Mouse (Mus musculus): ENCODE measurements around the gene Lsp1. TPM values are rescaled to one million over a fixed set of nuclear protein-coding genes. Genes with fewer than 3 reads are reported as not detected.
A peak's percentile ranks its signal among the peaks of the same experiment; 100 is the strongest.

Lsp1 gene
- polyA plus RNA-seq, 1 experiment from 2014 or later = 48.6 TPM

- no peak overlapping the region for H3K9ac ChIP-seq (ENCODE audit: low read length)
- no peaks in the 10 kb centered on the region for H3K36me3 ChIP-seq (ENCODE audit: control insufficient read depth, insufficient read depth, low read length)
- H3K4me1 ChIP-seq (ENCODE audit: control insufficient read depth in 2 of 2, insufficient read depth in 2 of 2, low read length in 2 of 2) = peaks cover 32 to 33% of the 10 kb centered on the region in 2 experiments
- no peaks in the 10 kb centered on the region for H3K9me3 ChIP-seq (ENCODE audit: control insufficient read depth, low read length)
- no peak for ATAC-seq (ENCODE audit: insufficient number of reproducible peaks, insufficient read depth, low FRiP score, low read depth)
- H3K27me3 ChIP-seq (ENCODE audit: control insufficient read depth, insufficient read depth, low read length) = no peaks in the 10 kb centered on the region
- no peak overlapping the region for H3K27ac ChIP-seq (replicated peaks in 1 of 2; ENCODE audit: control insufficient read depth in 1 of 2, insufficient read depth in 1 of 2, low read depth in 2 of 2, low read length in 2 of 2)
- no peak overlapping the region for H3K4me2 ChIP-seq (ENCODE audit: low read length)
- 84% methylated on average over 5 of the region's 5 CpGs for WGBS
- no peak overlapping the region for H3K4me3 ChIP-seq (ENCODE audit: control insufficient read depth in 1 of 2, insufficient read depth in 1 of 2, low read depth in 1 of 2, low read length in 2 of 2)
Measured at GRCm38 (mm10) chr7:142437324-142437723, 23.3 kb upstream of the Lsp1 start.

- no peaks in the 10 kb centered on the region for H3K36me3 ChIP-seq (ENCODE audit: control insufficient read depth, insufficient read depth, low read length)
- no peak overlapping the region for H3K4me3 ChIP-seq (ENCODE audit: control insufficient read depth in 1 of 2, insufficient read depth in 1 of 2, low read depth in 1 of 2, low read length in 2 of 2)
- peaks cover 21 to 25% of the 10 kb centered on the region in 2 experiments for H3K4me1 ChIP-seq (ENCODE audit: control insufficient read depth in 2 of 2, insufficient read depth in 2 of 2, low read length in 2 of 2)
- H3K9me3 ChIP-seq (ENCODE audit: control insufficient read depth, low read length) = no peaks in the 10 kb centered on the region
- peak overlapping the region; percentile 64; the same call in 1 of the 2 replicates for H3K9ac ChIP-seq (ENCODE audit: low read length)
- H3K27me3 ChIP-seq (ENCODE audit: control insufficient read depth, insufficient read depth, low read length) = no peaks in the 10 kb centered on the region
- H3K27ac ChIP-seq (replicated peaks in 1 of 2; ENCODE audit: control insufficient read depth in 1 of 2, insufficient read depth in 1 of 2, low read depth in 2 of 2, low read length in 2 of 2) = peak overlapping the region in 1 of 2 experiments; percentile 71; a peak in 1 of 4 replicates
- no peak for ATAC-seq (ENCODE audit: insufficient number of reproducible peaks, insufficient read depth, low FRiP score, low read depth)
- 86% methylated on average over 14 of the region's 14 CpGs for WGBS
- H3K4me2 ChIP-seq (ENCODE audit: low read length) = no peak overlapping the region
Measured at GRCm38 (mm10) chr7:142439966-142440365, 20.6 kb upstream of the Lsp1 start.

- Histone ChIP-seq H3K4me1 (ENCODE audit: control insufficient read depth in 2 of 2, insufficient read depth in 2 of 2, low read length in 2 of 2) (peaks cover 21 to 22% of the 10 kb centered on the region in 2 experiments), H3K27me3 (ENCODE audit: control insufficient read depth, insufficient read depth, low read length) (no peaks in the 10 kb centered on the region), H3K9ac (ENCODE audit: low read length) (peak overlapping the region; percentile 64), H3K4me3 (ENCODE audit: control insufficient read depth in 1 of 2, insufficient read depth in 1 of 2, low read depth in 1 of 2, low read length in 2 of 2) (no peak overlapping the region), H3K27ac (replicated peaks in 1 of 2; ENCODE audit: control insufficient read depth in 1 of 2, insufficient read depth in 1 of 2, low read depth in 2 of 2, low read length in 2 of 2) (peak overlapping the region; percentile 64 to 71), H3K36me3 (ENCODE audit: control insufficient read depth, insufficient read depth, low read length) (no peaks in the 10 kb centered on the region), H3K4me2 (ENCODE audit: low read length) (no peak overlapping the region), H3K9me3 (ENCODE audit: control insufficient read depth, low read length) (no peaks in the 10 kb centered on the region)
- WGBS = 35% methylated on average over 5 of the region's 5 CpGs
- peak; percentile 75 for ATAC-seq (ENCODE audit: insufficient number of reproducible peaks, insufficient read depth, low FRiP score, low read depth)
Measured at GRCm38 (mm10) chr7:142440657-142441114, 19.9 kb upstream of the Lsp1 start.

- Histone ChIP-seq H3K9me3 (ENCODE audit: control insufficient read depth, low read length) (no peaks in the 10 kb centered on the region), H3K4me1 (ENCODE audit: control insufficient read depth in 2 of 2, insufficient read depth in 2 of 2, low read length in 2 of 2) (peaks cover 21 to 22% of the 10 kb centered on the region in 2 experiments), H3K9ac (ENCODE audit: low read length) (peak within 1 kb of the TSS; percentile 64), H3K27ac (replicated peaks in 1 of 2; ENCODE audit: control insufficient read depth in 1 of 2, insufficient read depth in 1 of 2, low read depth in 2 of 2, low read length in 2 of 2) (peak within 1 kb of the TSS; percentile 64 to 71), H3K27me3 (ENCODE audit: control insufficient read depth, insufficient read depth, low read length) (no peaks in the 10 kb centered on the region), H3K4me3 (ENCODE audit: control insufficient read depth in 1 of 2, insufficient read depth in 1 of 2, low read depth in 1 of 2, low read length in 2 of 2) (no peak within 1 kb of the TSS), H3K4me2 (ENCODE audit: low read length) (no peak within 1 kb of the TSS), H3K36me3 (ENCODE audit: control insufficient read depth, insufficient read depth, low read length) (no peaks in the 10 kb centered on the region)
- no peak for ATAC-seq (ENCODE audit: insufficient number of reproducible peaks, insufficient read depth, low FRiP score, low read depth)
- 74% methylated on average over 9 of the region's 9 CpGs for WGBS
Measured at GRCm38 (mm10) chr7:142441585-142441984, 19.0 kb upstream of the Lsp1 start, which contains the start of gene Tnni2. Tnni2 (plus strand) TSS chr7:142441808.

- Histone ChIP-seq H3K4me1 (ENCODE audit: control insufficient read depth in 2 of 2, insufficient read depth in 2 of 2, low read length in 2 of 2) (peaks cover 21 to 22% of the 10 kb centered on the region in 2 experiments), H3K9me3 (ENCODE audit: control insufficient read depth, low read length) (no peaks in the 10 kb centered on the region), H3K27ac (replicated peaks in 1 of 2; ENCODE audit: control insufficient read depth in 1 of 2, insufficient read depth in 1 of 2, low read depth in 2 of 2, low read length in 2 of 2) (peak overlapping the region in 1 of 2 experiments; percentile 71; a peak in 2 of 4 replicates), H3K27me3 (ENCODE audit: control insufficient read depth, insufficient read depth, low read length) (no peaks in the 10 kb centered on the region), H3K4me3 (ENCODE audit: control insufficient read depth in 1 of 2, insufficient read depth in 1 of 2, low read depth in 1 of 2, low read length in 2 of 2) (no peak overlapping the region), H3K9ac (ENCODE audit: low read length) (peak overlapping the region; percentile 9; the same call in 1 of the 2 replicates), H3K36me3 (ENCODE audit: control insufficient read depth, insufficient read depth, low read length) (no peaks in the 10 kb centered on the region), H3K4me2 (ENCODE audit: low read length) (no peak overlapping the region)
- no peak for ATAC-seq (ENCODE audit: insufficient number of reproducible peaks, insufficient read depth, low FRiP score, low read depth)
- WGBS = 58% methylated on average over 9 of the region's 9 CpGs
Measured at GRCm38 (mm10) chr7:142442081-142442907, 18.3 kb upstream of the Lsp1 start.

- no peak for ATAC-seq (ENCODE audit: insufficient number of reproducible peaks, insufficient read depth, low FRiP score, low read depth)
- H3K4me3 ChIP-seq (ENCODE audit: control insufficient read depth in 1 of 2, insufficient read depth in 1 of 2, low read depth in 1 of 2, low read length in 2 of 2) = no peak overlapping the region
- no peak overlapping the region for H3K4me2 ChIP-seq (ENCODE audit: low read length)
- H3K9me3 ChIP-seq (ENCODE audit: control insufficient read depth, low read length) = no peaks in the 10 kb centered on the region
- no peak overlapping the region for H3K27ac ChIP-seq (replicated peaks in 1 of 2; ENCODE audit: control insufficient read depth in 1 of 2, insufficient read depth in 1 of 2, low read depth in 2 of 2, low read length in 2 of 2)
- 93% methylated on average over 7 of the region's 7 CpGs for WGBS
- H3K9ac ChIP-seq (ENCODE audit: low read length) = peak overlapping the region; percentile 9; the same call in 1 of the 2 replicates
- H3K27me3 ChIP-seq (ENCODE audit: control insufficient read depth, insufficient read depth, low read length) = no peaks in the 10 kb centered on the region
- H3K4me1 ChIP-seq (ENCODE audit: control insufficient read depth in 2 of 2, insufficient read depth in 2 of 2, low read length in 2 of 2) = peaks cover 21 to 22% of the 10 kb centered on the region in 2 experiments
- no peaks in the 10 kb centered on the region for H3K36me3 ChIP-seq (ENCODE audit: control insufficient read depth, insufficient read depth, low read length)
Measured at GRCm38 (mm10) chr7:142442908-142443420, 17.6 kb upstream of the Lsp1 start.

GRCm38 (mm10) chr7:142443474-142443873, 17.1 kb upstream of the Lsp1 start:
- Histone ChIP-seq H3K27me3 (ENCODE audit: control insufficient read depth, insufficient read depth, low read length) (no peaks in the 10 kb centered on the region), H3K9me3 (ENCODE audit: control insufficient read depth, low read length) (no peaks in the 10 kb centered on the region), H3K9ac (ENCODE audit: low read length) (no peak overlapping the region), H3K4me2 (ENCODE audit: low read length) (no peak overlapping the region), H3K36me3 (ENCODE audit: control insufficient read depth, insufficient read depth, low read length) (no peaks in the 10 kb centered on the region), H3K4me1 (ENCODE audit: control insufficient read depth in 2 of 2, insufficient read depth in 2 of 2, low read length in 2 of 2) (peaks cover 21 to 22% of the 10 kb centered on the region in 2 experiments), H3K27ac (replicated peaks in 1 of 2; ENCODE audit: control insufficient read depth in 1 of 2, insufficient read depth in 1 of 2, low read depth in 2 of 2, low read length in 2 of 2) (no peak overlapping the region), H3K4me3 (ENCODE audit: control insufficient read depth in 1 of 2, insufficient read depth in 1 of 2, low read depth in 1 of 2, low read length in 2 of 2) (no peak overlapping the region)
- ATAC-seq (ENCODE audit: insufficient number of reproducible peaks, insufficient read depth, low FRiP score, low read depth) = no peak
- WGBS = 85% methylated on average over 5 of the region's 5 CpGs
